ENCODE assay signal across 13 mouse cellular contexts in genomic region chr6:30308751-30309150, GRCm38 (mm10). TPM values are rescaled to one million over a fixed set of nuclear protein-coding genes. Genes with fewer than 3 reads are reported as not detected.
DNase-seq lines count a peak whose midpoint lies in the region; ATAC-seq and TF ChIP-seq lines count a peak whose summit lies in the region.
"Had no signal": no experiment of that assay in that cellular context is flagged by ENCODE, and none has a peak within 500 bp of the region (broad histone marks: within the 10 kb centered on the region; RNA-seq: fewer than 3 reads in every experiment).

No protein-coding gene starts in this region.

- H3K4me1 ChIP-seq in kidney, embryonic 16.5 days (ENCODE audit: insufficient read depth, low read length), result peaks cover 24% of the 10 kb centered on the region
- peaks cover 54% of the 10 kb centered on the region for H3K4me1 ChIP-seq in liver, embryonic 13.5 days (replicated peaks)

- CTCF ChIA-PET in Patski (lab: Charles Lee), result interaction anchor here (1.2 kb wide), 1 partner anchor 38 kb away, joined by 4 read pairs; no protein-coding TSS in a partner anchor

- ATAC-seq in kidney, embryonic 16.5 days (ENCODE audit: low FRiP score, low TSS enrichment), result no peak
- ATAC-seq in Patski, result peak; percentile 9
- no peak for ATAC-seq in liver, embryonic 13.5 days (ENCODE audit: low read depth)

- no peaks in the 10 kb centered on the region for H3K9me3 ChIP-seq in kidney, embryonic 16.5 days (ENCODE audit: low read length)
- no peaks in the 10 kb centered on the region for H3K9me3 ChIP-seq in liver, embryonic 13.5 days (replicated peaks)
- H3K9me3 ChIP-seq: hindbrain, embryonic 15.5 days had no signal

- H3K4me3 ChIP-seq in kidney, embryonic 16.5 days (ENCODE audit: low read length), result no peak overlapping the region
- no peak overlapping the region for H3K4me3 ChIP-seq in liver, embryonic 13.5 days (replicated peaks)
- H3K4me3 ChIP-seq: heart, adult 2 months; hindbrain, embryonic 15.5 days had no signal

- no peaks in the 10 kb centered on the region for H3K36me3 ChIP-seq in kidney, embryonic 16.5 days (ENCODE audit: insufficient read depth, low read length)
- H3K36me3 ChIP-seq in liver, embryonic 13.5 days, result no peaks in the 10 kb centered on the region
- H3K36me3 ChIP-seq: hindbrain, embryonic 15.5 days had no signal

- TF ChIP-seq CTCF in Patski (IDR thresholded peaks at IDR 0.05), result no peak

- no peak for DNase-seq in kidney, postnatal 14 days
- peak; percentile 43 for DNase-seq in Patski (ENCODE audit: low read depth, low spot score)
- DNase-seq in c-Kit-negative CD71-positive TER-119-positive erythroid progenitor cells, embryonic 14.5 days (ENCODE audit: low read depth, low spot score), result peak; percentile 25
- DNase-seq in liver, embryonic 13.5 days, result peak; percentile 17
- no peak for DNase-seq in B cell, adult 2 months
- no peak for DNase-seq in left cerebral cortex, adult 18-20 months (ENCODE audit: low spot score in 2 of 2)
- no peak for DNase-seq in ovary, adult 18-20 months (ENCODE audit: low spot score)
- DNase-seq: cerebellum, postnatal 25 days; heart, adult 2 months; lung, postnatal 4 days; thymus, adult 18-20 months had no signal

- 35% methylated on average over 4 of the region's 4 CpGs for WGBS in kidney, embryonic 16.5 days
- WGBS in liver, embryonic 13.5 days (ENCODE audit: insufficient replicate concordance), result 58% methylated on average over 4 of the region's 4 CpGs

- H3K27ac ChIP-seq in kidney, embryonic 16.5 days (ENCODE audit: low read length), result peak overlapping the region; percentile 41; the same call in 1 of the 2 replicates
- peak overlapping the region; percentile 98 for H3K27ac ChIP-seq in liver, embryonic 13.5 days
- H3K27ac ChIP-seq: heart, adult 2 months; hindbrain, embryonic 15.5 days had no signal

- POLR2A ChIA-PET in Patski (lab: Charles Lee), result interaction anchor here (1.2 kb wide), 1 partner anchor 37 kb away, joined by 4 read pairs; no protein-coding TSS in a partner anchor

- no peaks in the 10 kb centered on the region for H3K27me3 ChIP-seq in kidney, embryonic 16.5 days (ENCODE audit: insufficient read depth, low read length)
- H3K27me3 ChIP-seq in Patski, result no peaks in the 10 kb centered on the region
- no peaks in the 10 kb centered on the region for H3K27me3 ChIP-seq in liver, embryonic 13.5 days
- H3K27me3 ChIP-seq: hindbrain, embryonic 15.5 days had no signal

- H3K4me2 ChIP-seq in kidney, embryonic 16.5 days (replicated peaks; ENCODE audit: low read depth, low read length), result no peak overlapping the region
- peak overlapping the region; percentile 61 for H3K4me2 ChIP-seq in liver, embryonic 13.5 days
- H3K4me2 ChIP-seq: hindbrain, embryonic 15.5 days had no signal

- 0 out of 2 replicates have a peak overlapping the region, but pooled peaks have one; percentile 22 for H3K9ac ChIP-seq in kidney, embryonic 16.5 days (replicated peaks; ENCODE audit: low read length)
- peak overlapping the region; percentile 71 for H3K9ac ChIP-seq in liver, embryonic 13.5 days
- H3K9ac ChIP-seq: hindbrain, embryonic 15.5 days had no signal

- in situ Hi-C loops in Patski (cut with MboI; ENCODE audit: low pct_unique_long_range_greater_than_20kb), result loop anchor here (5.0 kb wide), 1 partner anchor 39 kb away; no protein-coding TSS in a partner anchor

RNA-seq across cellular contexts. Expression of gene Ube2h, which starts 4.4 kb away (rescaled TPM):
- 53.7 and 55.5 TPM in 2 replicates for polyA plus RNA-seq in kidney, embryonic 16.5 days (2015; fragmentation: Nextera tagmentation; extraction: Ambion mirVana)
- polyA plus RNA-seq in Patski (2021), result 88.9 TPM
- polyA plus RNA-seq in liver, embryonic 13.5 days (2015; fragmentation: Nextera tagmentation; extraction: Ambion mirVana), result 25.4 and 28.5 TPM in 2 replicates
- total RNA-seq in left cerebral cortex, adult 18-20 months (2021), result 10 to 100 TPM; 88.6 to 92.2 TPM

Comparison
In these comparisons a context has a peak if more than half of its experiments do, and no peak if none do; other contexts are left out.
1. DNase-seq: peak in Patski (single experiment), c-Kit-negative CD71-positive TER-119-positive erythroid progenitor cells, embryonic 14.5 days (single experiment) and liver, embryonic 13.5 days (single experiment); none in kidney, postnatal 14 days (single experiment), B cell, adult 2 months (0 of 2), left cerebral cortex, adult 18-20 months (0 of 2) and ovary, adult 18-20 months (single experiment).